Mouse (Mus musculus): ENCODE results near the gene Cyp2c69.
"Not testable (repeated sequence)": the region's sequence is repeated elsewhere in the genome, so short reads cannot be mapped to it uniquely, and the experiment has no call there.

The Cyp2c69 gene

DNA sequence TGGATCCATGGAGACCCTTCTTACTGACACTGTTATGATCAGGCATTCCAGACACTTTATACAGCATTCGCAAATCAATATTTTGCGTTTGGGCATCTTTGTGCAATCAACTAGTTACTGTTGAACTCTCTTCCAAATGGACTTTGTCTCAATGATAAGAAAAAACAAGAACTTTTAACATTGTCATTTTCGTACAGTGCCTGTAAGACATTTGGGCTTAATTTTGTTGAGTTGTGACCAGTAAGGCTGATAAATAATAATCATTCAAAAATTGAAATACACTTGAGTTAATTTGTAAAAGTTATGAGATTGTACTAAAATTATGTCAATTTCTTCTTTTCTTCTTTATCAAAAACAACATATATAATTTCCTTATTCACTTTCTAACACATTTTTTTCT, at the start of gene Cyp2c69:
TSS of gene Cyp2c69 (minus strand) at position 101 of the 400 bp plus-strand sequence.
- not testable (repeated sequence) for DNase-seq

DNA sequence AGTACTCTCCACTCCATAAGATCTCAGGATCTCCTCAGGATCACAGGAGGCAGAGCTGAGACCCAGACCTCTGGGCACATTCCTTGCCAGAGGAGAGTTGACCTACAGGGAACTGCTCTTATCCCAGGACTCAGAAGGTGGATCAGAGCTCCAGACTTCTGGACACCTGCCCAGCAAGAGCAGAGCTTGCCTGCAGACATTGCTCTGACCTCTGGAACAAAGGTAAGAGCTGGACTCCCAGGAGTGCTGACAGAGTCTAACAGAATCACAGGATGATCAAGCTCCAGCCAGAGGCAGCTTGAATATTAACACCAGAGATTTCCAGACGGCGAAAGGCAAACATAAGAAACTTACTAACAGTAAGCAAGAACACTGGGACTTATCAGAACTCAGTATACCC, 48.8 kb upstream of the Cyp2c69 start:
- peak; percentile 82 to 93 for DNase-seq

DNA sequence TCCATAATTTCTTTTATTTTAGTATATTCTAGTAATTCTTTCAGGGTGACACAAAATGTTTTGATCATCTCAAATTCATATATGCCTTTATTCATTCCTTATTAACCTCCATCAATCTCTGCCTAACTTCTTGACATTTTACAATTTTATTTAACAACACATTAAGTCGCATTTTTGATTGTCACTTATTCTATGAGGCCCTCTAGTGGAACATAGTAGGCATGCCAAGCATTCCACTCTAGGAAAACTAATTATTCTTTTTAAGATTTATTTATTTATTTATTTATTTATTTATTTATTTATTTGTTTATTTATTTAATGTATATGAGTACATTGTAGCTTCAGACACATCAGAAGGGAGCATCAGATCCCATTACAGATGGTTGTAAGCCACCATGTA, 43.4 kb upstream of the Cyp2c69 start:
- no peak for DNase-seq

DNA sequence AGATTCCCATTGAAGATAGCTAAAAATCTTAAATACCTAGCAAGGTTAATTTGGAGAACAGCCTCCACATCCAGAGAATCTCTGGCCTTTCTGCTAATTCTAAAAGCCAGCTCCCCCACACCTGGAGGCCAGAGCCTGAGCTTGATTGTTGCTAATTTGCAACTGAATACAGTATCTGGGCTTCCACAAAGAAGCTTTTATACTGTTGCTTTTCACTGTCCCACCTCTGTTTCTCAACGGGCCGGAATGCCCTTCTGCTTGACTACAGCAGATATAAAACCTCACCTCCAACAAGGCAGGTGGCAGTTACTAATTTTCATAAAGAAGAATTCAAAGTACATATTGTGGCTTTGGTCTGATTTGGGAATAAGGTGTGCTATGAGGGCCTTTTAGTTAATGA, 15.1 kb upstream of the Cyp2c69 start:
- DNase-seq: no peak

DNA sequence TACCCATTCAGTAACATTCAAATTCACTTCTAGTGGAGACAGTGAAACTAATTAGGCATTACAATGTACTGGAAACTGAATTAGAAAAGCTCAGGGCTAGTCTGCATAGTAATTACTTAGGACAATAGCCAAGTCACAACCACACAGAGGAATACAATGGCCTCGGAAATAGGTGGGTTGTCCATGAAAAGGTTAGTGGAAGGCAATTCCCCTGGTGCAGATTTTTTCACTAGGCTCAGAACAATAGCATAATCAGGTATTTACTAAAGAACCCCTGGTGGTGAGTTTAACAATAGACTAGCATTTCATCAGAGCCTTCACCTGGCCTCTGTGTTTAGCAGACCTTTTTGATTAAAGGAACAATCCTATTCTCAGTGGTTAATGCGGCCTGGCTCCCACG, 3.5 kb upstream of the Cyp2c69 start:
- not testable (repeated sequence) for DNase-seq

DNA sequence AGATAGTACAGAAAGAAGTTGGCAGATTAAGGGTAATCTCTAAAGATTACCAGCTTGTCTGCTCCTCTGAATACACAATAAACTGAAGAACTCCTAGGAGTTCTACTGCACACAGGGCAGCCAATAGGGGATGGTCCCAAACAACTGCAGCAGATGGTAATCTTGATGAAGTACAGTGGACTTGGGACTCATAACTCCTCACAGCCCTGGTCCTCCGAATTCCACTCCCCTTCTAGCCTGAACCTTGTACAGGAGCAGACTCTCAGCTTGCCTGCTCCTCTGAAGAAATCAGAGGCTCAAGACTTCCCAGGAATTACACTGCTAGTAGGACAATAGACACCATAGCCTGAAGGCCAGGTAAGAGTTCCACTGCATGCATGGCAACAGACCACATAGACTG, 20.5 kb downstream of the Cyp2c69 start:
- no peak for DNase-seq

DNA sequence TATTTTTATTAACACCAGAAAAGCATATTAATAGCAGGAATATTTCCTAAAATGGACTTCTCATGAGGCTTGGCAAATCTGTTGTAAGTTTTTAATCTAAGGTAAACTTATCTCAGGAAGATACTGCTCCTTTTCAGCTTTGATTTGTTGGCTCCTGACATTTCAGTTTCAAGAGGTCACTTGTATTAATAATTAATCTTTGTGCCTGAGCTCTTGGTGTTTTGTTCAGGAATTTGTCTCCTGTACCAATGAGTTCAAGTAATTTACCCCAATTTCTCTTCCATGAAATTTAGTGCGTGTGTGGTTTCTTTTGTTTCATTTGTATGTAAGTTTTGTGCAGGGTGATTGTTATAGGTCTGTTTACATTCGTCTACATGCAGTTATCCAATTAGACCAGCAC, 65.7 kb downstream of the Cyp2c69 start:
- not testable (repeated sequence) for DNase-seq

DNA sequence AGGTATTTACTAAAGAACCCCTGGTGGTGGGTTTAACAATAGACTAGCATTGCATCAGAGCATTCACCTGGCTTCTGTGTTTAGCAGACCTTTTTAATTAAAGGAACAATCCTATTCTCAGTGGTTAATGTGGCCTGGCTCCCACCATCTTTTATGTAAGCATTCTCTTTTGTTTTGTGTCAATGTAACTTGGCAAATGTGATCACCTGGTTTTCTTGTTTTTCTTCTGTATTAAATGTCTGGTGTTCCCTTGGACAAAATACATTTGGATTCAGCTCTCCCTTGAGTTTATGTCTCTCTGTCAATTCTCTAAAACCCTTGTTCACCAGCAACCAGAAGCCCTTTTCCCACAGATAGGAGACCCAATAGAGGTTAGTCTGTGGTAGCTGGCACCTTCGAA, 70.2 kb downstream of the Cyp2c69 start:
- DNase-seq: not testable (repeated sequence)

DNA sequence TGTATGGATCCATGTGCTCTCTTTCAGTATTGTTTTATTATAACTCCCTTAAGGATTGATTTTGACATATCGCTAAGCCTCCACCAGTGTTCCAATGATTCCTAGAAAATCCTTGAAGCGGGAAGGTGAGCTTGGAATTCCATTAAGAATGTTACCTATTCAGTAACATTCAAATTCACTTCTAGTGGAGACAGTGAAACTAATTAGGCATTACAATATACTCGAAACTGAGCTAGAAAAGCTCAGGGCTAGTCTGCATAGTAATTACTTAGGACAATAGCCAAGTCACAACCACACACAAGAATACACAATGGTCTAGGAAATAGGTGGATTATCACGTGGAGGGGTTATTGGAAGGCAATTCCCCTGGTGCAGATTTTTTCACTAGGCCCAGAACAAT, 70.6 kb downstream of the Cyp2c69 start:
- DNase-seq: not testable (repeated sequence)

DNA sequence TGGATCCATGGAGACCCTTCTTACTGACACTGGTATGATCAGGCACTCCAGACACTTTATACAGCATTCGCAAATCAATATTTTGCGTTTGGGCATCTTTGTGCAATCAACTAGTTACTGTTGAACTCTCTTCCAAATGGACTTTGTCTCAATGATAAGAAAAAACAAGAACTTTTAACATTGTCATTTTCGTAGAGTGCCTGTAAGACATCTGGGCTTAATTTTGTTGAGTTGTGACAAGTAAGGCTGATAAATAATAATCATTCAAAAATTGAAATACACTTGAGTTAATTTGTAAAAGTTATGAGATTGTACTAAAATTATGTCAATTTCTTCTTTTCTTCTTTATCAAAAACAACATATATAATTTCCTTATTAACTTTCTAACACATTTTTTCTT, 73.9 kb downstream of the Cyp2c69 start, which contains the start of gene Cyp2c40:
TSS of gene Cyp2c40 (minus strand) at position 101 of the 400 bp plus-strand sequence.
- DNase-seq: not testable (repeated sequence)
